Mouse (Mus musculus) heart, postnatal 0 days (tissue): ENCODE measurements around the gene Nde1. TPM values are rescaled to one million over a fixed set of nuclear protein-coding genes. Genes with fewer than 3 reads are reported as not detected.
A peak's percentile ranks its signal among the peaks of the same experiment; 100 is the strongest.

Experiments used
- ATAC-seq: fragments of 200-750 bp; cut with Nextera tagmentation; 2 replicates; pipeline ENCODE4 v1.8.0; 2017; ENCODE audit warnings: low read depth, moderate number of reproducible peaks, moderate library complexity; ENCODE audit not compliant: insufficient read depth
- DNase-seq: peaks from one replicate; pipeline ENCODE4 v3.0.0-alpha.2; 2016; ENCODE audit warnings: low spot score
- H3K27ac ChIP-seq: fragments of 300-500 bp; sonication (generic); 2 replicates; pipeline ENCODE4 v1.5.1; 2014; ENCODE audit warnings: low read depth, mild to moderate bottlenecking
- H3K27me3 ChIP-seq: fragments of 300-500 bp; sonication (generic); 2 replicates; pipeline ENCODE4 v1.6.1; 2014; ENCODE audit warnings: low read length, mixed read lengths; ENCODE audit not compliant: control insufficient read depth, insufficient read depth
- H3K36me3 ChIP-seq: fragments of 300-500 bp; sonication (generic); replicated peaks from 2 replicates; pipeline ENCODE4 v1.6.1; 2014; ENCODE audit warnings: low read length, mixed read lengths; ENCODE audit not compliant: control insufficient read depth, insufficient read depth
- H3K4me1 ChIP-seq: fragments of 300-500 bp; sonication (generic); 2 replicates; pipeline ENCODE4 v1.6.1; 2014; ENCODE audit warnings: antibody characterized with exemption; ENCODE audit not compliant: control insufficient read depth, insufficient read depth
- H3K4me2 ChIP-seq: fragments of 300-500 bp; sonication (generic); 2 replicates; pipeline ENCODE4 v1.6.1; 2014; ENCODE audit warnings: low read depth, mild to moderate bottlenecking, low read length, moderate library complexity
- H3K4me3 ChIP-seq: fragments of 300-500 bp; sonication (generic); 2 replicates; pipeline ENCODE4 v1.5.1; 2014; ENCODE audit warnings: low read depth, low read length
- H3K9ac ChIP-seq: fragments of 300-500 bp; sonication (generic); replicated peaks from 2 replicates; pipeline ENCODE4 v1.6.1; 2014; ENCODE audit warnings: low read depth, low read length, mixed read lengths
- H3K9me3 ChIP-seq: fragments of 300-500 bp; sonication (generic); replicated peaks from 2 replicates; pipeline ENCODE4 v1.6.1; 2016; ENCODE audit warnings: low read length; ENCODE audit not compliant: control insufficient read depth
- CTCF ChIP-seq: IDR thresholded peaks from 2 replicates; pipeline ENCODE4 v1.5.1; 2016; ENCODE audit warnings: antibody characterized with exemption, control low read depth, low read depth
- EP300 ChIP-seq: IDR thresholded peaks from 2 replicates; pipeline ENCODE4 v1.6.1; 2016; ENCODE audit warnings: antibody characterized with exemption, low read depth
- WGBS: fragments of 180-500 bp; shearing (Covaris S2); extraction: QIAGEN DNeasy Blood & Tissue Kit; methylation state at CpG from one replicate; pipeline ENCODE4 v1.1.7; 2014; 5-methylcytosine and 5-hydroxymethylcytosine counted together
- polyA plus RNA-seq: library from polyadenylated mRNA; unstranded; fragments of >200 nt; fragmentation: Nextera tagmentation; extraction: Ambion mirVana; gene quantifications from 2 replicates; pipeline ENCODE4 v1.2.1, GENCODE M21; 2015
- total RNA-seq: library from RNA; depleted of rRNA; stranded (reverse); fragments of >200 nt; gene quantifications from 2 replicates; pipeline ENCODE4 v1.2.3, GENCODE M21; 2014; ENCODE audit warnings: low replicate concordance

Nde1 gene
- total and polyA plus RNA-seq, 2 experiments from 2014 or later: 37.0 to 61.6 TPM

- Histone ChIP-seq H3K27me3 (no peaks in the 10 kb centered on the region), H3K27ac (peak overlapping the region; percentile 85), H3K9me3 (no peaks in the 10 kb centered on the region), H3K4me3 (peak overlapping the region; percentile 74), H3K4me1 (peaks cover 18% of the 10 kb centered on the region; the same call in 1 of the 2 replicates), H3K36me3 (peaks cover 6% of the 10 kb centered on the region), H3K9ac (peak overlapping the region; percentile 78), H3K4me2 (peak overlapping the region; percentile 81)
- TF ChIP-seq EP300: no peak
- no peak for TF ChIP-seq CTCF
- ATAC-seq (no peak), DNase-seq (no peak)
- 4% methylated on average over 10 of the region's 10 CpGs for WGBS
These were observed 656 bp downstream of the Nde1 start for GRCm38 (mm10) chr16:14163731-14164130.

GRCm38 (mm10) chr16:14166490-14166889, 3.4 kb downstream of the Nde1 start:
- ATAC-seq (no peak), DNase-seq (no peak)
- Histone ChIP-seq H3K9ac (no peak overlapping the region), H3K36me3 (peaks cover 33% of the 10 kb centered on the region), H3K27ac (no peak overlapping the region), H3K27me3 (no peaks in the 10 kb centered on the region), H3K4me3 (no peak overlapping the region), H3K4me1 (peaks cover 18% of the 10 kb centered on the region; the same call in 1 of the 2 replicates), H3K4me2 (no peak overlapping the region), H3K9me3 (no peaks in the 10 kb centered on the region)
- WGBS: 78% methylated on average over 4 of the region's 4 CpGs
- no peak for TF ChIP-seq CTCF

GRCm38 (mm10) chr16:14169706-14170105, 6.6 kb downstream of the Nde1 start:
- H3K9me3 ChIP-seq: no peaks in the 10 kb centered on the region
- H3K9ac ChIP-seq: no peak overlapping the region
- TF ChIP-seq EP300 (no peak), CTCF (no peak)
- H3K27ac ChIP-seq: no peak overlapping the region
- H3K4me1 ChIP-seq: peaks cover 5% of the 10 kb centered on the region; the same call in 1 of the 2 replicates
- H3K36me3 ChIP-seq: peaks cover 66% of the 10 kb centered on the region
- no peak overlapping the region for H3K4me3 ChIP-seq
- WGBS: 91% methylated on average over 1 of the region's 1 CpGs
- H3K4me2 ChIP-seq: no peak overlapping the region
- ATAC-seq: no peak
- no peaks in the 10 kb centered on the region for H3K27me3 ChIP-seq
- DNase-seq: no peak

DNA sequence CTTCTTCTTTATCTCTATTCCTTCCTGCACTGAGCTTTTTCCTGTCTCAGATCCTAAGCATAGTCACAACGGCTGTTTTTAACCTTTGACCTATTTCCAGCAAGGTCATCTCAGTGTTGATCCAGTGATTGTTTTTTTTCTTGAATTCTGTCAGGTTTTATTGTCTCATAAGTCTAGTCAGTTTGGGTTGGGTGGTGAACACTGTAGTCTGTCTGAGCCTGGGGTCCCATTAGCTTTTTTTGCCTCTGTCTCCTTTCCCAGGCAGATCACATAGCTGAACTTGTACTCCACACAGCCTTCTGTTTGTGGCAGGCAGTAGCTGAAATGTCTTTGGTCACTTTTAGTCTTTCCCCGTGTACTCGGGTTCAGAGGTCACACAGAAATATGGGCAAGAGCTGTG, 15.0 kb downstream of the Nde1 start:
- Histone ChIP-seq H3K9me3 (no peaks in the 10 kb centered on the region), H3K36me3 (peaks cover 81% of the 10 kb centered on the region), H3K27me3 (no peaks in the 10 kb centered on the region), H3K9ac (no peak overlapping the region), H3K4me1 (0 out of 2 replicates have a peak, but pooled peaks cover 5% of the 10 kb centered on the region), H3K4me3 (no peak overlapping the region), H3K27ac (peak overlapping the region; percentile 56), H3K4me2 (no peak overlapping the region)
- TF ChIP-seq CTCF (no peak), EP300 (no peak)
- WGBS: 40% methylated on average over 3 of the region's 3 CpGs
- DNase-seq: peak; percentile 10
- ATAC-seq: no peak

DNA sequence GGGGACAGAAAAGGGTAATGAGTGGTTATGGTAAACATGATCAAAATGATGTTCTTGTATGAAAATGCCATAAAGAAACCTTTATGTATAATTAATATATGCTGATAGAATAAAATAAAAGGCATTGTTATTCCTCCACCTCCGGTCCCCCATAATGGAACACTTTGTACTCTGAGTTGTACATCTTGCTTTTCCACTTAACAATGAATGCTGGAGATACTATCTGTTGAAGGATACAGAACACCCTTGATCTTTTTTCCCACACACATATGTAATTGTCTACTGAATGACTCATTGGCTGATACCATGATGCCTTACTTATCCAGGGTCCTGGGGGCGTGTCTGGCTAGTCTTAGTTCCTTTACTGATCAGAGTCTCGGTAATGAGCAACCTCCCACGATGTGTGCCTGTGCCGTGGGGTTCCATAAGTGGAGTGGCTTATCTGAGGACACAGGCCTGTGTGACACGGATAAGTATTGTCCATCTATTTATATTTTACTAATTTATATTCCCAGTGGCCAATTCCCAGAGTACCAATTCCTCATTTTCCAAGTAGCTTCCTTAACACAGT, 17.2 kb downstream of the Nde1 start:
- Histone ChIP-seq H3K4me1 (0 out of 2 replicates have a peak, but pooled peaks cover 5% of the 10 kb centered on the region), H3K4me3 (no peak overlapping the region), H3K27ac (peak overlapping the region; percentile 68), H3K4me2 (no peak overlapping the region), H3K36me3 (peaks cover 80% of the 10 kb centered on the region), H3K9ac (no peak overlapping the region), H3K9me3 (no peaks in the 10 kb centered on the region), H3K27me3 (no peaks in the 10 kb centered on the region)
- DNase-seq: peak; percentile 31
- WGBS: 31% methylated on average over 6 of the region's 6 CpGs
- peak; percentile 57 for ATAC-seq
- TF ChIP-seq CTCF (no peak), EP300 (peak; percentile 57; the same call in 1 of the 2 replicates)

DNA sequence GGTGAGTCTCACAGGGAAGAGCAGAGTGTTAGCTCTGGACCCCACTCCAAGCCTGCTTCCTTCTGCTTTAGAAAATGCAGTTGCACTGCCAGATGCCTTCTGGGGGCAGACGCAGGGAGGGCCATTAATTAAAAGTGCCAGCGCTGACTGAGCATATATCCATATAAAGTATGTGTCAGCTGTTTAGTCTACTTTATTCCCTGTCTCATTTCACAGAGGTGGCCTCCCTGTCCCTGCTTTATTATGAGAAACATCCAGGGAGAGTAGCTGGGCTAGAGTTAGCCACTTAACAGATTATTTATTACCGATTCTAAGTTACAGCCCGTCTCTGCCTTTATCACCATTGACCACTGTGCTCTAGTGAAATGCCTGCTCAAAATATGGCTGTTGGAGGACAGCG, 19.3 kb downstream of the Nde1 start:
- no peaks in the 10 kb centered on the region for H3K27me3 ChIP-seq
- H3K4me2 ChIP-seq: no peak overlapping the region
- no peaks in the 10 kb centered on the region for H3K9me3 ChIP-seq
- H3K4me1 ChIP-seq: 0 out of 2 replicates have a peak, but pooled peaks cover 5% of the 10 kb centered on the region
- DNase-seq: no peak
- H3K27ac ChIP-seq: no peak overlapping the region
- ATAC-seq: no peak
- no peak overlapping the region for H3K9ac ChIP-seq
- 92% methylated on average over 5 of the region's 5 CpGs for WGBS
- H3K4me3 ChIP-seq: no peak overlapping the region
- peaks cover 80% of the 10 kb centered on the region for H3K36me3 ChIP-seq
- no peak for TF ChIP-seq CTCF
- no peak for TF ChIP-seq EP300
